Mouse (Mus musculus) ES-E14 (cell line): ENCODE data around the gene Glrx. TPM values are rescaled to one million over a fixed set of nuclear protein-coding genes. Genes with fewer than 3 reads are reported as not detected.

Experiments used
- DNase-seq: peaks from one replicate; pipeline ENCODE4 v3.0.0-alpha.2; 2013; ENCODE audit warnings: low read depth, low spot score
- H3K27ac ChIP-seq: 2 replicates; pipeline ENCODE4 v1.5.1; 2012; ENCODE audit warnings: low read depth, mild to moderate bottlenecking, low read length, moderate library complexity, mixed read lengths; ENCODE audit not compliant: poor library complexity, insufficient read depth, severe bottlenecking
- H3K36me3 ChIP-seq: 2 replicates; pipeline ENCODE4 v1.6.1; 2012; ENCODE audit warnings: mild to moderate bottlenecking, low read length, moderate library complexity, mixed read lengths; ENCODE audit not compliant: control insufficient read depth, poor library complexity, insufficient read depth, severe bottlenecking
- H3K4me1 ChIP-seq, 2 experiments: fragments of 150-350 bp in 1 of 2; sonication (generic) in 1 of 2; 2 replicates each; pipeline ENCODE4 v1.6.1; 2012; ENCODE audit warnings: low read length in 2 of 2, mild to moderate bottlenecking in 1 of 2, mixed read lengths in 1 of 2; ENCODE audit not compliant: control insufficient read depth in 2 of 2, insufficient read depth in 2 of 2, poor library complexity in 1 of 2
- H3K4me3 ChIP-seq, 2 experiments: fragments of 150-350 bp in 1 of 2; sonication (generic) in 1 of 2; 2 replicates each; pipeline ENCODE4 v1.5.1; 2012; ENCODE audit warnings: low read length in 2 of 2, low read depth in 1 of 2, mild to moderate bottlenecking in 1 of 2, mixed read lengths in 1 of 2; ENCODE audit not compliant: insufficient read depth in 1 of 2, poor library complexity in 1 of 2, severe bottlenecking in 1 of 2
- H3K9ac ChIP-seq: 2 replicates; pipeline ENCODE4 v1.6.1; 2012; ENCODE audit warnings: low read depth, mild to moderate bottlenecking, low read length, mixed read lengths; ENCODE audit not compliant: poor library complexity, insufficient read depth, severe bottlenecking
- H3K9me3 ChIP-seq: fragments of 150-350 bp; sonication (generic); 2 replicates; pipeline ENCODE4 v1.6.1; 2012; ENCODE audit warnings: low read depth, mild to moderate bottlenecking, low read length; ENCODE audit not compliant: control insufficient read depth, insufficient read depth
- CHD2 ChIP-seq: IDR thresholded peaks from 2 replicates; pipeline ENCODE4 v1.6.1; 2014; ENCODE audit warnings: mild to moderate bottlenecking, low read depth, low read length, inconsistent platforms
- HCFC1 ChIP-seq: IDR thresholded peaks from 2 replicates; pipeline ENCODE4 v1.6.1; 2012; ENCODE audit warnings: low read length, inconsistent platforms, borderline replicate concordance; ENCODE audit not compliant: insufficient read depth
- MAFK ChIP-seq: IDR thresholded peaks from 2 replicates; pipeline ENCODE4 v1.6.1; 2014; ENCODE audit warnings: mild to moderate bottlenecking, low read depth, low read length, inconsistent platforms; ENCODE audit not compliant: insufficient read depth
- ZC3H11A ChIP-seq: IDR thresholded peaks from 2 replicates; pipeline ENCODE4 v1.6.1; 2012; ENCODE audit warnings: low read depth, mild to moderate bottlenecking, inconsistent platforms, low read length, borderline replicate concordance
- ZNF384 ChIP-seq: IDR thresholded peaks from 2 replicates; pipeline ENCODE4 v1.6.1; 2012; ENCODE audit warnings: low read depth, low read length, inconsistent platforms
- in situ Hi-C, 2 experiments: fragments of 600-800 bp; cut with MboI; formaldehyde crosslinking; loops; one replicate each; pipeline ENCODE4 v1.15.1; 2025; ENCODE audit warnings: low sequenced_read_pairs in 2 of 2, inconsistent platforms in 1 of 2; ENCODE audit not compliant: unreplicated experiment in 2 of 2
- total RNA-seq: library from RNA; depleted of rRNA; stranded (reverse); fragments of 300-350 nt; gene quantifications from 2 replicates; pipeline ENCODE4 v1.2.3, GENCODE M21; 2012

The Glrx gene
- total RNA-seq, 1 experiment, result 11.9 TPM

DNA sequence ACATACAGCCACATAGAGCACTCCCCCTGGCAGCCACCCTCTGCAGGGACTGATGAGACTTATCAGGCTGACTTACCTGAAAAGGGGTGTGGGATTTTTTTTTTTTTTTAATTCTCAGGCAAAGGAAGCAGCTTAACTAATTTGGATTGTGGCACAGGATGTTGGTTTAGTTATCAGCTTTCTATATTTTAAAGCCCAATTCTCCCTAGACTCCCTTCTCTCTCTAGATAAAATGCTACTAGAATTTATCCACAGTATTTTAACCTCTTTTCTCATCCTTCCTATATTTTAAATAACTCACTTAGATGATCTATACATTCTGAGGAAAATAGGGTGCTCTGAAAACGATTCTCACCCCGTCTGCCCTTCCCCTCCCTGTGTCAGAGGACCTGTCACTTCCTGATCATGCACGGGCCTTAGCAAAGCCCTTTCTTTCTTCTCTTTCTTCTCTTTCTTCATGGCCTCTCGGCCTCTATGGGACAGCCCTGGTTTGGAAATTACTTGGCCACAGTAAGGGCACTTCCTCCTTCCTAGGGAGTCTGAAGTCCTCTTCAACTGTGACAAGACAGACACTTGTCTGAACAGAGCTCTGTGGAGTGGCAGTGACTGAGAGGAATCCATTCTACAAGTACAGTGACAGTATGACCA lies 6.0 kb downstream of the Glrx start:
- peaks cover 5 to 18% of the 10 kb centered on the region in 2 experiments for H3K4me1 ChIP-seq
- no peak for TF ChIP-seq ZC3H11A
- TF ChIP-seq MAFK, result no peak
- no peak for TF ChIP-seq ZNF384
- TF ChIP-seq HCFC1, result no peak
- TF ChIP-seq CHD2, result no peak
- no peaks in the 10 kb centered on the region for H3K9me3 ChIP-seq
- no peaks in the 10 kb centered on the region for H3K36me3 ChIP-seq
- H3K4me3 ChIP-seq, result no peak overlapping the region
- no peak overlapping the region for H3K27ac ChIP-seq
- in situ Hi-C loops, result no loop called here
- H3K9ac ChIP-seq, result no peak overlapping the region
- DNase-seq, result no peak

DNA sequence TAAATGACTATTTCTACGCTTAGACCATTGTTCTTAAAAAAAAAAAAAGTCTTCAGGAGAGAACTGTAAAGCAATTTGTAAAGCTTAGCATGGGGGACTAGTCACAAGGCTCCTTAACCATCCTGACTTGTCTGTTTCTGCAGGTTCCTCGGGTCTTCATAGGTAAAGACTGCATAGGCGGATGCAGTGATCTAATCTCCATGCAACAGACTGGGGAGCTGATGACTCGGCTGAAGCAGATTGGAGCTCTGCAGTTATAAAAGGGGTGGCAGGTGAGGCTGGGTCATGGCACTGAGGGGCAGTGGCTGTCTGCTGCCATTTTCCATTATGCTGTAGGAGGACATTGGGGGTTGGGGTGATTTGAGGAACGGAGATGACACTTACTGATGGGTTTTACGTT lies 7.4 kb downstream of the Glrx start:
- Histone ChIP-seq H3K4me1 (peaks cover 2 to 12% of the 10 kb centered on the region in 2 experiments; a peak in 3 of 4 replicates), H3K9ac (no peak overlapping the region), H3K9me3 (no peaks in the 10 kb centered on the region), H3K4me3 (no peak overlapping the region), H3K36me3 (no peaks in the 10 kb centered on the region), H3K27ac (no peak overlapping the region)
- no peak for DNase-seq
- in situ Hi-C loops, result no loop called here
- no peak for TF ChIP-seq ZC3H11A

DNA sequence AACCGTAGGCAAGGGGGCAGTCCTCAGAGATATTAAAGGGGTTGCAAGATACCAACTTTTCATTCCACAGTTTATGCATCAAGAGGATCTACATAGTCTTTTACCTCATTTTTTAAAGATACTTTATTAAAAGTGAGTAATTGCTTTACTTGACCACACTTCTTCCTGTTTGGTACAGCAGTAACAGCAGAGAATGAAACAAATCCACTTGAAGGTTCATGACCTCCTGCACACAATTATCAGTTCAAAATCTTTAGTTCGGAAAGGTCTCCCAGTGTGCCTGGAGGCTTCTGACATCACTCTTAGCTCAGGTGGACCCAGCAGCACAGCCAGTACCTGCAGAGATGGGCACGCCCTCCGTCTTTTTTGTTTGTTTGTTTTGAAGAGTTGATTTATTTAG lies 12.4 kb downstream of the Glrx start:
- DNase-seq, result no peak
- no peak overlapping the region for H3K27ac ChIP-seq
- H3K9me3 ChIP-seq, result no peaks in the 10 kb centered on the region
- TF ChIP-seq MAFK, result no peak
- no peak for TF ChIP-seq CHD2
- TF ChIP-seq ZNF384, result no peak
- in situ Hi-C loops, result no loop called here
- no peak overlapping the region for H3K4me3 ChIP-seq
- no peaks in the 10 kb centered on the region for H3K36me3 ChIP-seq
- H3K9ac ChIP-seq, result no peak overlapping the region
- no peaks in the 10 kb centered on the region for H3K4me1 ChIP-seq

DNA sequence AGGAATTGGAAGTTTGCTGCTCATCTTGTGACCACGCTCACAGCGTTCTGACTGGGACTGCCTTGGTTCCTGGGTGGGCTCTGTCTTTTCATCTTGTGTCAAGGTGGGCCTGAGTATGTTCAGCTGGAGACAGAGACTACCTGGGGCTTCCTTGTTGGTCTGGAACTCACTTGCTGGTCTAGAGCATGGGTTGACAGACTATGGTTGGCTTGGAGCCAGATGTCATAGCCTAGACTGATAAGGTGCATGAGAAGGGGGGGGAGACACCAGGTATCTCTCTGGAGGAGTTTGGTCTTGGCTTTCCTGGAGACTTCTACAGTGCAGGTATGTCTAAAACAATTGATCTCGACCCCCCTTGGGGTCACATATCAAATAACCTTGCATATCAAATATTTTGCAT lies 13.4 kb downstream of the Glrx start:
- Histone ChIP-seq H3K4me3 (no peak overlapping the region), H3K27ac (no peak overlapping the region), H3K9ac (no peak overlapping the region), H3K4me1 (no peaks in the 10 kb centered on the region), H3K9me3 (no peaks in the 10 kb centered on the region), H3K36me3 (no peaks in the 10 kb centered on the region)
- in situ Hi-C loops, result no loop called here
- TF ChIP-seq ZC3H11A, result no peak
- no peak for TF ChIP-seq HCFC1
- no peak for TF ChIP-seq CHD2
- no peak for TF ChIP-seq ZNF384
- TF ChIP-seq MAFK, result no peak
- no peak for DNase-seq

DNA sequence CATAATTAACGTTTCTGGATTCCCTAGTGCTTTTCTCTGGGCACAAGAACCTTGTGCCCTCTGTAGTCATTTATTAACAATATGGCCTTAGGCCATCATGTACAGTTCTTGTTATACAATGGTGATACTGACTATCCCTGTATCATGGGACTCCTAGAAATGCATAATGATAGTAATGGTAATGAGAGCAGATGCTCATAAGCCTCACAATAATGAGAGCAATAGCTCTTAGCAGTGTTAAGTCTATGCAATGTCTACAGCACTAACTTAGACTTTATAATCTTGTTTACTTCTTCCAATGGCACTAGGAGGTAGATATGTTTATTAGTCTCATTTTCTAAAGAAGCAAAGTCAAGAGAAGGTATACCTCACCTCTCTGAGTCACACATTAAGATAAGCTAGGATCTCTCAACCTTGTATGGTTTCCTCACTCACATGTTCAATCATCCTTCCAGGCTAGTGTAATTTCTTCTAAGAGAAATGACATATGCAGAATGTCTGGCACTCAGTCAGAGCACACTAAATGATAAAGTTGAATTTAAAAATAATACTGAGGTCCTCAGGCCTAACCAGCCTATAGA lies 19.7 kb downstream of the Glrx start:
- Histone ChIP-seq H3K27ac (no peak overlapping the region), H3K9me3 (no peaks in the 10 kb centered on the region), H3K4me1 (no peaks in the 10 kb centered on the region), H3K36me3 (no peaks in the 10 kb centered on the region), H3K4me3 (no peak overlapping the region), H3K9ac (no peak overlapping the region)
- DNase-seq, result no peak
- TF ChIP-seq ZC3H11A (no peak), CHD2 (no peak), MAFK (no peak), HCFC1 (no peak), ZNF384 (no peak)
- in situ Hi-C loops, result no loop called here
